Mouse (Mus musculus) small intestine, adult 2 months (tissue): ENCODE data around the gene Phlpp2.

ENCODE experiments used
- CTCF ChIP-seq: fragments of 200-500 bp; IDR thresholded peaks from 2 replicates; pipeline ENCODE4 v1.5.1; 2012; ENCODE audit warnings: low read depth, mild to moderate bottlenecking, control low read depth, inconsistent platforms, low read length, moderate library complexity, mixed read lengths; ENCODE audit not compliant: insufficient replicate concordance, insufficient read length; ENCODE audit errors: extremely low read depth
- POLR2A ChIP-seq: fragments of 200-500 bp; IDR thresholded peaks from 2 replicates; pipeline ENCODE4 v1.6.1; 2012; ENCODE audit warnings: low read depth, mild to moderate bottlenecking, control low read depth, inconsistent platforms, low read length, moderate library complexity

DNA sequence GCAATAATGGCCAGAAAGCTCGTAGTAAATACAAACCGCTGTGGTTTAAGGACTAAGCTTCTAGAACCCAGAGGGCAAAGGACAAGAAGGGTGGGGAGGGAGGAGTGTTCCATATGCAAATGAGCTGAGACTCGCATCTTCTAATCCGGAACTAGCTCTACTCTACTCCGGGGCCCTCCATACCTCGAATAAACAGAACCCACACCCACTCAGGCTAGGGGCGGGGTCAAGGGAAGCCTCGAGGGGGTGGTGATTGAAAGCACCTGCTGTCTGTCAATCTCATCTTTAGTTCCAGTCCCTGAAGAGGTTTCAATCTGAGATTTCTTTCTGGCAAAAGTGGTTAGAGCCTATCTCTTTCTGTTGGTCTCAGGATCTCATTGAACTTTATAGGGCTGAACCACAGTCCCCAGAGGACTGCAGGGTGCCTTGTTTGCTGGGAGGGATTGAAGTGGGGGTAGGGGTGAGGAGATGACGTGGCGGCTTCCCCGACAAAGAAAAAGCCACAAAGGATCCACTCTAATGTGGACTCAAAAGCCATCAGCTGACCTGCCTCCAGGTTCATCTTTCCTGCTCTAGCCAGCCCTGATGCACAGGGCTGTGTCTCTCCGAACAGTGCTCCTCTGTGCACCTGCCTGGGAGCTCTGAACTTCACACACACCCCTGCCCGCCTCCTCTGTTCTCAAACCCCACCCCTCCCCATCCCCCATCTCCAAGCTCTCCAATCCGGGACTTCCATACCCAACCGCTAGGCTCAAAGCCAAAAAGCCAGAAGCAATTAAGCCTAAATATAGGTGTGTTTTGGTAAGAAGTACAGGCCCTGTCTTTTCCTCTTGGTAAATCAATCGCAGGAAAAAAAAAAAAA is 89.1 kb downstream of the Phlpp2 start:
- TF ChIP-seq CTCF (no peak), POLR2A (no peak; the same call in 1 of the 2 replicates)
